Mouse (Mus musculus) megakaryocyte, embryonic 14.5 days (primary cell): ENCODE results near the gene Herpud1.

Experiments used
- FLI1 ChIP-seq: IDR thresholded peaks from 2 replicates; pipeline ENCODE4 v1.6.1; 2012; ENCODE audit warnings: low read length, inconsistent platforms, mixed read lengths
- GATA1 ChIP-seq: IDR thresholded peaks from 3 replicates; pipeline ENCODE4 v1.6.1; 2012; ENCODE audit warnings: mixed read lengths, low read length, inconsistent platforms, borderline replicate concordance

DNA sequence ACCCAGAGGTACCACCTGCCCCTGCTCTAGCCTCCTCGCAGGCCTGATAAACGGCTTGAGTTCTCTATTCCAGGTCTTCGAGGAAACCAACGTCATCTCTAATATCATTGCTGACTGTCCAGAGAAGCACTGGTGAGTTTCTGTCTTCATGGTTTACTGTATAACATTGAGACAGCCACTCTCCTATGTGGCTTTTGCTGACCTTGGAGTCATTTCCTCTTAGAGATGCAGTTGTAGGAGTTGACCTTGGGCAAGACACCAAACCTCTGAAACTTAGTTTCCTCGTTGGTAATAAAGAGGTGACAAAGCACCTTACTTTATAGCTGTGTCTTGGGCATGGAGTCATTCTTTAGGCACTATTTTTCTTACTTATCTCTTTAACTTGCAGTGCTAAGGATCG is 26.3 kb downstream of the Herpud1 start:
- no peak for TF ChIP-seq FLI1
- TF ChIP-seq GATA1, result no peak
